Mouse (Mus musculus): ENCODE data around the gene Ccdc85b. TPM values are rescaled to one million over a fixed set of nuclear protein-coding genes. Genes with fewer than 3 reads are reported as not detected.
A peak's percentile ranks its signal among the peaks of the same experiment; 100 is the strongest.
"Not testable (repeated sequence)": the region's sequence is repeated elsewhere in the genome, so short reads cannot be mapped to it uniquely, and the experiment has no call there.

Gene Ccdc85b
- polyA plus RNA-seq, 1 experiment from 2014 or later: 5.0 TPM

DNA sequence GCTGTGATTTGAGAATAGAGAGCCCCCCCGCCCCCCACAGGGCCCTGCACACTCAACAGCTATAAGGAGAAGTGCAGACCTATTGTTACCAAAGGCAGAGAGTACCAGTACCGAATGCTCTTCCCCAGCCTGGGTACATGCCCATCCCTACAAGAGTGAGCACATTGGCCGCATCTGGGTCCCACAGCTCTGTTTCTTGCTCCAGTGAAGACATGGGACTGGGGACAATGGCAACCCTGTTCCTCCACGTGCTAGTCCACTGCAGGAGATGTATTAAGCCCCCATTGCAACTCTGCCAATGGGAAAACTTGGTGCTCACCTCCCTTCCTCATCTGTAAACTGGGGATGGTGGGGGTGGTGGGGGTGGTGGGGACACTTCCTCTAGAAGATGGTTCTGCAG, 43.9 kb downstream of the Ccdc85b start:
- no peak overlapping the region for H3K4me2 ChIP-seq (ENCODE audit: low read depth, low read length)
- 75% methylated on average over 4 of the region's 4 CpGs for WGBS
- no peaks in the 10 kb centered on the region for H3K36me3 ChIP-seq (ENCODE audit: control insufficient read depth, insufficient read depth, low read length)
- no peaks in the 10 kb centered on the region for H3K4me1 ChIP-seq (ENCODE audit: control insufficient read depth, insufficient read depth, low read length)
- ATAC-seq: no peak
- H3K4me3 ChIP-seq (ENCODE audit: low read length): no peak overlapping the region
- H3K27ac ChIP-seq (ENCODE audit: low read length): no peak overlapping the region
- no peaks in the 10 kb centered on the region for H3K9me3 ChIP-seq (ENCODE audit: control insufficient read depth, low read length)
- no peaks in the 10 kb centered on the region for H3K27me3 ChIP-seq (replicated peaks; ENCODE audit: control insufficient read depth, insufficient read depth, low read length)
- no peak overlapping the region for H3K9ac ChIP-seq (ENCODE audit: low read depth, low read length)

DNA sequence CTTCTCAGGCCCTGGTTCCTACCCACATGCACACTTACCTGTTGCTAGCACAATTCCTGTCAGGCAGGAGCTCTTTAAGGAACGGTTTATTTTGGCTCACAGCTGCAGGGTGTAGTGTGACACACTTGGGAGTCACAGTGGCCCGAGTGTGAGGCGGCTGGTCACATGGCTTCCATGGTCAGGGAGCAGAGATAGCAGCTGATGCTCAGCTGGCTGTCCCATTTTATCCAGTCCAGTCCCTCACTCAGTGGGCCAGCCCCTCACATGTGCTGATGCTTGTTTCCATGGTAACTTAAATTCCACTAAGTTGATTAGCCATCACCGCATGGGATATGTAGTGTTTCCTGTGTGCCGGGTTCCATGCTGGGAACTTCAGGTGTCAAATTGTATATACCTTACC, 45.7 kb downstream of the Ccdc85b start:
- Histone ChIP-seq H3K4me2 (ENCODE audit: low read depth, low read length) (no peak overlapping the region), H3K9me3 (ENCODE audit: control insufficient read depth, low read length) (no peaks in the 10 kb centered on the region), H3K9ac (ENCODE audit: low read depth, low read length) (no peak overlapping the region), H3K27me3 (replicated peaks; ENCODE audit: control insufficient read depth, insufficient read depth, low read length) (no peaks in the 10 kb centered on the region), H3K4me3 (ENCODE audit: low read length) (no peak overlapping the region), H3K4me1 (ENCODE audit: control insufficient read depth, insufficient read depth, low read length) (peaks cover 3% of the 10 kb centered on the region; the same call in 1 of the 2 replicates), H3K36me3 (ENCODE audit: control insufficient read depth, insufficient read depth, low read length) (no peaks in the 10 kb centered on the region), H3K27ac (ENCODE audit: low read length) (no peak overlapping the region)
- WGBS: 60% methylated on average over 5 of the region's 5 CpGs
- no peak for ATAC-seq

DNA sequence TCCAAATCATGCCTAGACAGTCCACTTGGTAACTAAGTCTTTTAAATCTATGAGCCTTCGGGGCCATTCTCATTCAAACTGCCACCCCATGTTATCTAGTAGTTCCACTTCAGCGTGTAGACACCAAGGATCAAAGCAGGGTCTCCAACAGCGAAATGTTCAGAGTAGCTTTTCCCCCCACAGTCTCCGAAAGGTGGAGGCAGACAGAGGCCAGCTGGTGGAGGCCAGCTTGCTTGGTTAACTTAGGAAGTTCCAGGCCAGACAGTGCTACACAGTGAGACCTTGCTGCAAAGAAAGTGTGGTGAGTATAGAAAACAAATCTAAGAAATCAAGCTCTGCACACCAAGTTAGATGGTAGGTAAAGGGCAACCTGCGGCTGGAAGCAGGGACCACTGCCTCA, 47.1 kb downstream of the Ccdc85b start:
- no peak for ATAC-seq
- H3K36me3 ChIP-seq (ENCODE audit: control insufficient read depth, insufficient read depth, low read length): no peaks in the 10 kb centered on the region
- WGBS: 84% methylated on average over 5 of the region's 5 CpGs
- H3K4me3 ChIP-seq (ENCODE audit: low read length): no peak overlapping the region
- no peaks in the 10 kb centered on the region for H3K9me3 ChIP-seq (ENCODE audit: control insufficient read depth, low read length)
- no peaks in the 10 kb centered on the region for H3K27me3 ChIP-seq (replicated peaks; ENCODE audit: control insufficient read depth, insufficient read depth, low read length)
- peaks cover 3% of the 10 kb centered on the region; the same call in 1 of the 2 replicates for H3K4me1 ChIP-seq (ENCODE audit: control insufficient read depth, insufficient read depth, low read length)
- no peak overlapping the region for H3K9ac ChIP-seq (ENCODE audit: low read depth, low read length)
- H3K4me2 ChIP-seq (ENCODE audit: low read depth, low read length): no peak overlapping the region
- H3K27ac ChIP-seq (ENCODE audit: low read length): no peak overlapping the region

DNA sequence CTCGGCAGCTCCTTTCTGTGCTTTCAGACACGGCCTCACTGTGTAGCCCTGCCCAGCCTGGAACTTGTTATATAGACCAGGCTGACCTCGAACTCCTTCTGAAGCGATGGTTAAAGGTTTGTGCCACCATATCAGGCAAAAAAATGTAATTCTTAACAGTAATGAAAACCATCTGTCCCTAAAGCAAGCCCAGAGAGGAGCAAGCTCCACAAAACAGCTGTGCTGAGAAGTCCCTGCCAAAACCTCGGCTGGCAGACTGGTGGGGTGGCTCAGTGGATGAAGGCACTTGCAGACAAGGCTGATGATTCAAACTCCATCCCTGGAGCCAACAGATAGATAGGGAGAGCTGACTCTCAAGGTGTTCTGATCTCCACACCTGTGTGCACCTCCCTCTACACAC, 48.6 kb downstream of the Ccdc85b start:
- no peaks in the 10 kb centered on the region for H3K9me3 ChIP-seq (ENCODE audit: control insufficient read depth, low read length)
- 71% methylated on average over 5 of the region's 5 CpGs for WGBS
- no peaks in the 10 kb centered on the region for H3K27me3 ChIP-seq (replicated peaks; ENCODE audit: control insufficient read depth, insufficient read depth, low read length)
- no peak for ATAC-seq
- no peak overlapping the region for H3K27ac ChIP-seq (ENCODE audit: low read length)
- H3K4me1 ChIP-seq (ENCODE audit: control insufficient read depth, insufficient read depth, low read length): peaks cover 3% of the 10 kb centered on the region; the same call in 1 of the 2 replicates
- H3K4me3 ChIP-seq (ENCODE audit: low read length): no peak overlapping the region
- no peak overlapping the region for H3K4me2 ChIP-seq (ENCODE audit: low read depth, low read length)
- no peak overlapping the region for H3K9ac ChIP-seq (ENCODE audit: low read depth, low read length)
- H3K36me3 ChIP-seq (ENCODE audit: control insufficient read depth, insufficient read depth, low read length): no peaks in the 10 kb centered on the region

DNA sequence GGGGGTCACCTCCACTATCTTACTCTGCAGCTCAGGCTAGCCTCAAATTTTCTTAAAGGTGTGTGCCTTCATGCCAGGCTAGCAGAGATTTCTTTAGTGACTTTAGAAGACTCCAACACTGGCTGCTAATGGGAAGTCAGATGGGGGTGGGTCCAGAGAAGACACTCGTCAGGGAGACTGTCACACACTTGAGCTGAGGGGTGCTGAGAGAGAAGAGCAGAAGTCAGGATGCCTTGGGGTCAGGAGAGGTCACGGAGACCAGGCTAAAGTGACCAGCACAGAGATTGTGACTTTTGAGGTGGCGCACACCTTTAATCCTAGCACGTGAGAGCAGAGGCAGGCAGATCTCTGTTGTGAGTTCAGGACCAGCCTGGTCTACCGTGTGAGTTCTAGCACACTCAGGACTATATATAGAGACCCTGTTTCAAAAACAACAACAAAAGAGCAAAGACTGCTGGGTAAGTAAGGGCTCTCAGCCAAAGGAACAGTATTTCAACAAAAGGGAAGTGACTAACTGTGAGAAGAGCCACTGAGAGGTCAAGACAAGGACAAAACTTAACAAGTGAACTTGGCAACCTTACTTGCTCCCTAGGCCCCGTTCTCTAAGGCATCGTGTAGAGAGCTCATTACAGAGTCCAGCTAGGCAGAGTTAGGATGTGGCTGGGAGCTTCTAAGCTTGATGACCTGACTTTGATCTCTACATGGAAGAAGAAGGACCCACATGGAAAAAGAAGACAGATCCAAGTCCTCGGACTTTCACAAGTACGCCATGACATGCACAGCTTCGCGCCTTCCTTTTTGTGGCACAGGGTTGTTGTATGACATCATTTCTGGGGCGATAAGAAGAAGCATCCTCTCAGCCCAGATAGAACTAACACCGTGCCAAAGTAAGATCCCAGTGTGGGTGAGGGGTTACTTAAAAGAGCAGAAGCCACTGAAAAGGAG, 49.4 kb downstream of the Ccdc85b start:
- WGBS: 85% methylated on average over 13 of the region's 13 CpGs
- no peaks in the 10 kb centered on the region for H3K27me3 ChIP-seq (replicated peaks; ENCODE audit: control insufficient read depth, insufficient read depth, low read length)
- no peaks in the 10 kb centered on the region for H3K36me3 ChIP-seq (ENCODE audit: control insufficient read depth, insufficient read depth, low read length)
- H3K4me3 ChIP-seq (ENCODE audit: low read length): no peak overlapping the region
- no peak overlapping the region; the same call in 1 of the 2 replicates for H3K9ac ChIP-seq (ENCODE audit: low read depth, low read length)
- H3K9me3 ChIP-seq (ENCODE audit: control insufficient read depth, low read length): no peaks in the 10 kb centered on the region
- no peak overlapping the region for H3K27ac ChIP-seq (ENCODE audit: low read length)
- H3K4me2 ChIP-seq (ENCODE audit: low read depth, low read length): no peak overlapping the region
- peaks cover 3% of the 10 kb centered on the region; the same call in 1 of the 2 replicates for H3K4me1 ChIP-seq (ENCODE audit: control insufficient read depth, insufficient read depth, low read length)
- no peak for ATAC-seq

DNA sequence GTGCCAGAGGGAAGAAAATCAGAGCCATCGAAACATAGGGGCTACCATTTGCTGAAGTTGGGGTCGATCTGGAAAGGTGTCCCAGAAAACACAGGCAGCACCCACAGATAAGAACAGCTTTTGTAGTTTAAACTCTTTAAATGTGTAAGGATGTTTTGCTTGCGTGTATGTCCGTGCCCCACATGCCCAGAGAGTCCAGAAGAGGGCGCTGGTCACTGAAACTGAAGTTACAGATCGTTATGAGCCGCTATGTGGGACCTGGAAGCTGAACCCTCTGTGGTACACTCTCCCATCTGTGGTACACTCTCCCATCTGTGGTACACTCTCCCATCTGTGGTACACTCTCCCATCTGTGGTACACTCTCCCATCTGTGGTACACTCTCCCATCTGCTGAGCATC, 50.6 kb downstream of the Ccdc85b start:
- ATAC-seq: peak; percentile 54
- peak overlapping the region; percentile 62 for H3K4me3 ChIP-seq (ENCODE audit: low read length)
- H3K27ac ChIP-seq (ENCODE audit: low read length): peak overlapping the region; percentile 86
- no peaks in the 10 kb centered on the region for H3K9me3 ChIP-seq (ENCODE audit: control insufficient read depth, low read length)
- peaks cover 3% of the 10 kb centered on the region; the same call in 1 of the 2 replicates for H3K4me1 ChIP-seq (ENCODE audit: control insufficient read depth, insufficient read depth, low read length)
- WGBS: 16% methylated on average over 7 of the region's 7 CpGs
- no peaks in the 10 kb centered on the region for H3K27me3 ChIP-seq (replicated peaks; ENCODE audit: control insufficient read depth, insufficient read depth, low read length)
- peak overlapping the region; percentile 74 for H3K9ac ChIP-seq (ENCODE audit: low read depth, low read length)
- no peaks in the 10 kb centered on the region for H3K36me3 ChIP-seq (ENCODE audit: control insufficient read depth, insufficient read depth, low read length)
- peak overlapping the region; percentile 63 for H3K4me2 ChIP-seq (ENCODE audit: low read depth, low read length)

DNA sequence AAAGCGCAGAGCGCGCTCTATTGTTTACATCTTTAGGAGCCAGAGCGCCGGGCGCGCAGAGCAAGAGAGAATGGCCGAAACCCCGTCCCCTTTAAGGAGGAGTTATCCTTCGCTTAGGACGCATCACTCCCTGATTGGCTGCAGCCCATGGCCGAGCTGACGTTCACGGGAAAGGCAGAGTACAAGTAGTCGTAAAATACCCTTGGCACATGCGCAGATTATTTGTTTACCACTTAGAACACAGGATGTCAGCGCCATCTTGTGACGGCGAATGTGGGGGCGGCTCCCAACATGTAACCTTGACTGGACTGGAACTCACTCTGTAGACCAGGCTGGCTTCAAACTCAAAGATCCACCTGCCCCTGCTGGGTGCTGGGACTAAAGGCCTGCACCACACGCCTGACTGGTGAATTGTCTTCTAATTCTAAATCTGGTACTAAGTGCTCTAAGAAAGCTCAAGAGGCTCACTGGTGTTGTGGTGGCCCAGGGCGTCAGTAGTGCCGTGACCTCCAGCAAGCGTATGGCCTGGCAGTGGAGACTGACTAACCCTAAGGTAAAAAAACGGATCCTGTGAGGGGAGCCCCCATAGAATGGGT, 51.1 kb downstream of the Ccdc85b start:
- peak; percentile 90 for ATAC-seq
- peak overlapping the region; percentile 74 for H3K9ac ChIP-seq (ENCODE audit: low read depth, low read length)
- not testable (repeated sequence) for H3K36me3 ChIP-seq (ENCODE audit: control insufficient read depth, insufficient read depth, low read length); H3K4me1 ChIP-seq (ENCODE audit: control insufficient read depth, insufficient read depth, low read length); H3K27me3 ChIP-seq (replicated peaks; ENCODE audit: control insufficient read depth, insufficient read depth, low read length); H3K9me3 ChIP-seq (ENCODE audit: control insufficient read depth, low read length)
- H3K27ac ChIP-seq (ENCODE audit: low read length): peak overlapping the region; percentile 86
- peak overlapping the region; percentile 62 for H3K4me3 ChIP-seq (ENCODE audit: low read length)
- H3K4me2 ChIP-seq (ENCODE audit: low read depth, low read length): peak overlapping the region; percentile 63
- WGBS: 11% methylated on average over 21 of the region's 25 CpGs

DNA sequence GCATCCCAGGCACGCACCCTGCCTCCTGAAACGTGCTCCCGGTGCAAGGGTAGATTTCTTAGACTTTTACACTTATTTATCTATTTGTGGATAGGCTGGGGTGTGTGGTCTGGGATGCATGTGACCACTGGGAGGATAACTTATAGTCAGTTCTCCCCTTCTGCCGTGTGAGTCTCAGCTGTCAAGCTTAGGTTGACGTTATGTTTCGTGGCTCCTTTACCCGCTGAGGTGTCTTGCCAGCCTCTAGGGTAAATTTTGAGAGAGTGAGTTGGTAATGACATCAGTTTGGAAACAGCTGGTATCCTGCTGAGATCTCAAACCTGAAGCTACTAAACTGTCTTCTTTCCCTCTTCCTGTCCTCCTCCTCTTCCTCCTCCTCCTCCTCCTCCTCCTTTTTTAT, 51.8 kb downstream of the Ccdc85b start:
- no peaks in the 10 kb centered on the region for H3K27me3 ChIP-seq (replicated peaks; ENCODE audit: control insufficient read depth, insufficient read depth, low read length)
- H3K4me2 ChIP-seq (ENCODE audit: low read depth, low read length): peak overlapping the region; percentile 40
- H3K9me3 ChIP-seq (ENCODE audit: control insufficient read depth, low read length): no peaks in the 10 kb centered on the region
- no peak for ATAC-seq
- H3K4me3 ChIP-seq (ENCODE audit: low read length): peak overlapping the region; percentile 35
- peak overlapping the region; percentile 53; the same call in 1 of the 2 replicates for H3K9ac ChIP-seq (ENCODE audit: low read depth, low read length)
- H3K27ac ChIP-seq (ENCODE audit: low read length): no peak overlapping the region
- H3K4me1 ChIP-seq (ENCODE audit: control insufficient read depth, insufficient read depth, low read length): peaks cover 3% of the 10 kb centered on the region; the same call in 1 of the 2 replicates
- WGBS: 13% methylated on average over 7 of the region's 7 CpGs
- no peaks in the 10 kb centered on the region for H3K36me3 ChIP-seq (ENCODE audit: control insufficient read depth, insufficient read depth, low read length)

Data from intestine, embryonic 16.5 days (tissue).